Mouse (Mus musculus): ENCODE results near the gene Prtn3. TPM values are rescaled to one million over a fixed set of nuclear protein-coding genes. Genes with fewer than 3 reads are reported as not detected.

Gene Prtn3
- polyA plus RNA-seq, 1 experiment from 2014 or later, result 15.3 TPM

DNA sequence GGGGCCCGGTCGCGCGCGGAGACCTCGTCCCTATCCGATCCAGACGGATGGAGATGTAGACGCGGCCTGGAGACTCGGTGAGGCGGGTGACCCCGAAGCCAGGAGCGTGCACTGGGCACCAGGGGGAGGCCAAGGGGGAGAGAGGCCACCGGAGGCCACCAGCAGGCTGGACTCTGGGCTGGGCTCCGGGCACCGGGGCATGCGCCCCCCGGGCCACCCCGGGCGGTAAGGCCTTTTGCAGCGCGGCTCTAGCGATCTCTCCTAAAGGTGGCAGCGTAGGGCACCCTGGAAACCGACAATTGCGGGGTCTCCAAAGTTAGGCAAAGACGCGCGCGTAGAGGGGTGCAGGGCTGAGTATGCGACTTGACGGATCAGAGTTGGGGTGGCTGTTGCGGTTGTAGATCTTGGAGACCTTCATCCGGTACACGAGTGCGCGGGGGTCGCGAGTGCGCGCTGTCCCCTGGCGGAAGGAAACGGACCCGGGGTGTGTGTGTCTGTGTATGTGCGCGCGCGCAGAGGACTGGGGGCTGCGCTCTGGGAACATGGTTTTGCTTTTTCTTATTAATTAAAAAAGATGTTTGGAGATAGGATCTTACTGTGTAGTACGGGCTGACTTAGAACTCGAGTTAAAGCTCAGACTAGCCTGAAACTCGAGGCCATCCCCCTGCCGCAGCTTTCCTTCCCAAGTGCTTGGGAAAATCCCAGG, 53.2 kb downstream of the Prtn3 start:
- Histone ChIP-seq H3K36me3 (ENCODE audit: control insufficient read depth, insufficient read depth) (no peaks in the 10 kb centered on the region), H3K4me3 (replicated peaks; ENCODE audit: low read length) (peak overlapping the region; percentile 97), H3K4me2 (ENCODE audit: low read length) (peak overlapping the region; percentile 89), H3K9ac (replicated peaks; ENCODE audit: low read depth, low read length) (peak overlapping the region; percentile 85), H3K4me1 (replicated peaks; ENCODE audit: control insufficient read depth, insufficient read depth, low read length) (peaks cover 22% of the 10 kb centered on the region), H3K27ac (ENCODE audit: low read length) (peak overlapping the region; percentile 81), H3K9me3 (ENCODE audit: control insufficient read depth, low read length) (no peaks in the 10 kb centered on the region), H3K27me3 (replicated peaks; ENCODE audit: control insufficient read depth, insufficient read depth, low read length) (peaks cover 10% of the 10 kb centered on the region)
- under 1% methylated on average over 53 of the region's 54 CpGs for WGBS
- ATAC-seq, result peak; percentile 34

DNA sequence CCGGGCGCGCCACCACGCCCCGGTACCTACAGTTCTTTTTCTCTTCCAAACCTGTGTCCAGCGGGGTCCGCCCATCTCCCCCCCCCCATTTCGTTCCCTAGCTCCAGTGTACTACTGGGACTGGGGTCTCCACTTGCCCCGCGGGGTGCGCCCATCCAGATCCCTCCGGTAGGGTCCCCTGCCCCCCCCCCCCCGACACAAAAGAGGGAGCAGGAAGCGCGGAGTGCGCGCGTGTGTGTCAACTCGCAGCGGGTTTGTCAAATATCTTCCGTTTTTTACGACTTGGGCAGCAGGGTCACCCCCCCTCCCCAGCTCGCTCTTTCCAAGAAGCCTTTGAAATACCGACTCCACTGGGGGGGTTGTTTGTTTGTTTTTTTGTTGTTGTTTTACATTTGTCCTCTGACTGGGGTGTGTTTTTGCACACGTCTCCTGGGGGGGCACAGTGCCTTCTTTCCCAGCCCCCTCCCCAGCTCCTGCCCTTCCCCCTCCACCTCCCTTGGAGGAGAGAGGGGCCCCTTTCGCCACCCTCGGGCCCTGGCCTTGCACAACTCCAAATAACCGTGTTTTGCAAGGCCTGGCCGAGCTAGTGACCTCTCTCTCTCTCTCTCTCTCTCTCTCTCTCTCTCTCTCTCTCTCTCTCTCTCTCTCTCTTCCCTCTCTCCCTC, 53.9 kb downstream of the Prtn3 start:
- Histone ChIP-seq H3K4me2 (ENCODE audit: low read length) (peak overlapping the region; percentile 89), H3K27ac (ENCODE audit: low read length) (peak overlapping the region; percentile 81), H3K9me3 (ENCODE audit: control insufficient read depth, low read length) (no peaks in the 10 kb centered on the region), H3K36me3 (ENCODE audit: control insufficient read depth, insufficient read depth) (no peaks in the 10 kb centered on the region), H3K9ac (replicated peaks; ENCODE audit: low read depth, low read length) (peak overlapping the region; percentile 85), H3K4me1 (replicated peaks; ENCODE audit: control insufficient read depth, insufficient read depth, low read length) (peaks cover 22% of the 10 kb centered on the region), H3K4me3 (replicated peaks; ENCODE audit: low read length) (peak overlapping the region; percentile 97), H3K27me3 (replicated peaks; ENCODE audit: control insufficient read depth, insufficient read depth, low read length) (peaks cover 3% of the 10 kb centered on the region)
- peak; percentile 4; the same call in 1 of the 2 replicates for ATAC-seq
- WGBS, result under 1% methylated on average over 28 of the region's 29 CpGs

DNA sequence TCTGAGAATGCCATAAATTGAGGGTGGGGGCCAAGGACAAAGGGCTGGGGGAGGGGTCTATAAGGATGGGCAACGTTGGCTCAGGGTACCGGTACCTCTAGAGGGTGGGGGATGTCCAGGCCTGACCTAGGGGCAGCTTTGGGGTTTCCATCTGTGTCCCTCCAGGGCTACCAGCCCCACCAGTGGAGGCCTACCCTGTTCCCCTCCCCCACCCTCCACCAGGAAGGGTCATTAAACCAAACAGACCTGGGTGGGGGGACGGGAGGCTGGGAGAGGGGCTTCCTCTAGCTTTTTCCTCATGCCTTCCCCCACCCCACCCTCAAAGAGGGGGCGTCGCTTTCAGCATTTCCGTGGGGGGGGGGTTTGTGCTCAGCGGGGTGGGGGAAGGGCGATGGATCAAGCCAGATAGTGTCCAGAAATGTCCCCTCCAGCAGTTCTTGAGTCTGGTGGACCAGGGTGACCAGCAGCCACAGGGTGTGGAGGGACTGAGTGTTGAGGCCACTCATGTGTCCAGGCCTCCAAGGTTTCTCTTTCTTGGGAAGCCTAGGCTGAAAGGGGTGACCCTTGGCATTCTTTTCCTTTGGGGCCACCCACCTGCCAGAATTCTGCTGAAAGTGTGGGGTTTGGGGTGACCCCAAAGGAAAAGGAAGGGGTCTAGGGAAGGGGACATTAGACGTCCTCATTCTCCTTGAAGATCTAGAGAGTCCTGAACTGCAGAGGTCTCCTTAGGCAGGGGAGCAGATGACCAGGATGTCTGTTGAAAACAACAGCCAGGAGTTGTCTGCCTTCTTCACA, 54.8 kb downstream of the Prtn3 start:
- 41% methylated on average over 9 of the region's 9 CpGs for WGBS
- H3K27ac ChIP-seq (ENCODE audit: low read length), result peak overlapping the region; percentile 15; the same call in 1 of the 2 replicates
- peaks cover 28% of the 10 kb centered on the region for H3K4me1 ChIP-seq (replicated peaks; ENCODE audit: control insufficient read depth, insufficient read depth, low read length)
- no peaks in the 10 kb centered on the region for H3K27me3 ChIP-seq (replicated peaks; ENCODE audit: control insufficient read depth, insufficient read depth, low read length)
- peak overlapping the region; percentile 89 for H3K4me2 ChIP-seq (ENCODE audit: low read length)
- H3K36me3 ChIP-seq (ENCODE audit: control insufficient read depth, insufficient read depth), result no peaks in the 10 kb centered on the region
- no peak for ATAC-seq
- peak overlapping the region; percentile 97 for H3K4me3 ChIP-seq (replicated peaks; ENCODE audit: low read length)
- H3K9me3 ChIP-seq (ENCODE audit: control insufficient read depth, low read length), result no peaks in the 10 kb centered on the region
- H3K9ac ChIP-seq (replicated peaks; ENCODE audit: low read depth, low read length), result peak overlapping the region; percentile 85

DNA sequence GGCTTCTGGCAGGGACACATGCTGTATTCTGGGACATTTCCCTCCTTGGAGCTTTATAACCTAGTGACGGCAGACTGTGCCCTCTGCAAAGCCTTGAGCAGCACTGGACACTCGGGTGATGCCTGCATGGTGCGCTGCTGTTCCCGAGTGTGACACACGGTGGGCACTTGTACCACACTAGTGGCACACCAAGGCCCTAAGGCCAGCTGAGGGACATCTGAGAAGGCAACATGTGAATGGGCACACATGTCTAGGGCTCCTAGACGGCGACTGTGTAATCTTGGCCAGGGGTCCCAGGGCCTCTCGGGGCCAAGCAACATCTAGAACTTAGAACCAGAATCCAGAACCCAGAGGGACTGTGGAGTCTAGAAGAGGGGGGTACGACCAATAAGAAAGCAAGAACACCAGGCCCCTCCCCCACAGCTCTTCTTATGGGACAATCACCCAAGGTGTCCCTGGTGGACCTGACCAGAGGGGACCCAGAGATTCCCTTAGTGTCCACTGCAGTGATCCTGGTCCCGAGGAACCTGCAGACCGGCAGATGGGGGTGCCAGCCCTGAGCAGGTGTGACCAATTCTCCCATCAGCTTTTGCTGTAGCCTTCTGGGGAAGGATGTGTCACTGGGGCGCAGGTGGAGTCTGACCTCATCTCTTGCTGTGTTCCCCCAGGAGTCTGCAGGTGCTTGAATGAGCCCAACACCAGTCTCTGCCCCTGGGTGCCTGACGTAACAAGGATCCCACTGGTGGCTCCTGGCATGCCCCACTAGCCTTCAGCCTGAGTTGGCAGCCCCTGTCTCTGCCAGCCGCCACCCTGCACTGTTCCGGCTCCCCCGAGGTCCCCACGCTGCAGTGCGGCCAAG, 55.9 kb downstream of the Prtn3 start:
- ATAC-seq, result no peak
- H3K9me3 ChIP-seq (ENCODE audit: control insufficient read depth, low read length), result no peaks in the 10 kb centered on the region
- no peak overlapping the region; the same call in 1 of the 2 replicates for H3K9ac ChIP-seq (replicated peaks; ENCODE audit: low read depth, low read length)
- peaks cover 32% of the 10 kb centered on the region for H3K4me1 ChIP-seq (replicated peaks; ENCODE audit: control insufficient read depth, insufficient read depth, low read length)
- no peak overlapping the region for H3K4me2 ChIP-seq (ENCODE audit: low read length)
- H3K27me3 ChIP-seq (replicated peaks; ENCODE audit: control insufficient read depth, insufficient read depth, low read length), result no peaks in the 10 kb centered on the region
- H3K27ac ChIP-seq (ENCODE audit: low read length), result no peak overlapping the region
- H3K4me3 ChIP-seq (replicated peaks; ENCODE audit: low read length), result no peak overlapping the region
- 87% methylated on average over 18 of the region's 18 CpGs for WGBS
- H3K36me3 ChIP-seq (ENCODE audit: control insufficient read depth, insufficient read depth), result no peaks in the 10 kb centered on the region

DNA sequence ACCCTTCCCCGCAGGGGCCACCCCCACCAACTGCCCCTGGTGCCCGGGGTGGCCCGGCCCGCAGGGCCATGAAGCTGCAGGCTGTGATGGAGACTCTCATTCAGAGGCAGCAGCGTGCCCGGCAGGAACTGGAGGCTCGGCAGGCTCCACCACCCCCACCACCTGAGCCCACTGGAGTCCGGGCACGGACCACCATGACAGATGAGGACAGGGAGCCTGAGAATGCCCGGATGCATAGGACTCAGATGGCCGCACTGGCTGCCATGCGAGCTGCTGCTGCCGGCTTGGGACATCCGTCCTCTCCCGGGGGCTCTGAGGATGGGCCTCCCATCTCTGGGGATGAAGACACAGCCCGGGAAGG, 56.5 kb downstream of the Prtn3 start:
- Histone ChIP-seq H3K36me3 (ENCODE audit: control insufficient read depth, insufficient read depth) (no peaks in the 10 kb centered on the region), H3K9ac (replicated peaks; ENCODE audit: low read depth, low read length) (no peak overlapping the region; the same call in 1 of the 2 replicates), H3K4me1 (replicated peaks; ENCODE audit: control insufficient read depth, insufficient read depth, low read length) (peaks cover 27% of the 10 kb centered on the region), H3K4me3 (replicated peaks; ENCODE audit: low read length) (no peak overlapping the region), H3K4me2 (ENCODE audit: low read length) (no peak overlapping the region), H3K9me3 (ENCODE audit: control insufficient read depth, low read length) (no peaks in the 10 kb centered on the region), H3K27ac (ENCODE audit: low read length) (no peak overlapping the region), H3K27me3 (replicated peaks; ENCODE audit: control insufficient read depth, insufficient read depth, low read length) (no peaks in the 10 kb centered on the region)
- no peak for ATAC-seq
- 88% methylated on average over 16 of the region's 16 CpGs for WGBS

DNA sequence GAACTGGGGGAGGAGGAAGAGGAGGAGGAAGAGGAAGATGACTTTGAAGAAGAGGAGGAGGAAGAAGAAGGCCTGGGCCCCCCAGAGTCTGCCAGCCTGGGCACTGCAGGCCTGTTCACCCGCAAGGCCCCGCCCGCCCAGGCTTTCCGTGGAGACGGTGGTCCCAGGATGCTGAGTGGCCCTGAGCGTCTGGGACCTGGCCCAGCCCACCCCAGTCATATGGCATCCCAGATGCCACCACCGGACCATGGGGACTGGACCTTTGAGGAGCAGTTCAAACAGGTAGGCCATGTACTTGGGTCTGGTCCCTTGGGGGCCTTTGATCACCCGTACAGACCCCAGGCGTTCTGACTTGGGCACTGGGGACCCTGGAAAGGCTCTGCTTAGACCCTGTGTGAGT, 57.5 kb downstream of the Prtn3 start:
- Histone ChIP-seq H3K9me3 (ENCODE audit: control insufficient read depth, low read length) (no peaks in the 10 kb centered on the region), H3K4me1 (replicated peaks; ENCODE audit: control insufficient read depth, insufficient read depth, low read length) (peaks cover 24% of the 10 kb centered on the region), H3K9ac (replicated peaks; ENCODE audit: low read depth, low read length) (no peak overlapping the region), H3K36me3 (ENCODE audit: control insufficient read depth, insufficient read depth) (no peaks in the 10 kb centered on the region), H3K27me3 (replicated peaks; ENCODE audit: control insufficient read depth, insufficient read depth, low read length) (no peaks in the 10 kb centered on the region), H3K4me2 (ENCODE audit: low read length) (no peak overlapping the region), H3K27ac (ENCODE audit: low read length) (no peak overlapping the region), H3K4me3 (replicated peaks; ENCODE audit: low read length) (no peak overlapping the region)
- 80% methylated on average over 9 of the region's 9 CpGs for WGBS
- ATAC-seq, result no peak

DNA sequence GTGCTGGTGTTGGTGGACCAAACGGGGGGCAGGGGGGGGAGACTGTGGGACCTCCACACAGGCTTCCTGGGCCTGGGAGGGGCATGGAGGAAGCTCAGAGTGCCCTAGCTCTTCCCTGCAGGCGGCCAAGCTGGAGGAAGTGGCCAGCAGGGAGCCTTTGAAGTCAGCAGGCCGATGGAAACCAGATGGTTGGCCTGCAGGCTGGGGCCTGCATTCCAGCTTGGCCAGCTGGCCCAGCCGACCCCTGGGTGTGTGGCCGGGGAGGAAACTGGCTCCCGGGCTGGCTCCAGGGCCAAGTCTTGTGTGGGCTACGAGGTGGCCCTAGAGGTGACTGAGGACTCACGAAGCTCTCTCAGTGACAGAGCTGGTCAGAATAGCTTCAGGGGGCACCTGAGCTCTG, 58.5 kb downstream of the Prtn3 start:
- H3K4me2 ChIP-seq (ENCODE audit: low read length), result no peak overlapping the region
- no peak overlapping the region for H3K4me3 ChIP-seq (replicated peaks; ENCODE audit: low read length)
- peaks cover 30% of the 10 kb centered on the region for H3K4me1 ChIP-seq (replicated peaks; ENCODE audit: control insufficient read depth, insufficient read depth, low read length)
- no peaks in the 10 kb centered on the region for H3K9me3 ChIP-seq (ENCODE audit: control insufficient read depth, low read length)
- no peak for ATAC-seq
- no peaks in the 10 kb centered on the region for H3K27me3 ChIP-seq (replicated peaks; ENCODE audit: control insufficient read depth, insufficient read depth, low read length)
- no peaks in the 10 kb centered on the region for H3K36me3 ChIP-seq (ENCODE audit: control insufficient read depth, insufficient read depth)
- 26% methylated on average over 8 of the region's 8 CpGs for WGBS
- H3K27ac ChIP-seq (ENCODE audit: low read length), result no peak overlapping the region
- no peak overlapping the region for H3K9ac ChIP-seq (replicated peaks; ENCODE audit: low read depth, low read length)
